Mouse (Mus musculus) megakaryocyte, embryonic 14.5 days (primary cell): ENCODE measurements around the gene Zcchc3.

Experiments
- FLI1 ChIP-seq: IDR thresholded peaks from 2 replicates; pipeline ENCODE4 v1.6.1; 2012; ENCODE audit warnings: low read length, inconsistent platforms, mixed read lengths
- GATA1 ChIP-seq: IDR thresholded peaks from 3 replicates; pipeline ENCODE4 v1.6.1; 2012; ENCODE audit warnings: mixed read lengths, low read length, inconsistent platforms, borderline replicate concordance

- TF ChIP-seq GATA1 (no peak), FLI1 (no peak)
Observed at GRCm38 (mm10) chr2:152368532-152369140, 46.2 kb downstream of the Zcchc3 start.
